Mouse (Mus musculus): Measurements from ENCODE around the gene Kank4. TPM values are rescaled to one million over a fixed set of nuclear protein-coding genes. Genes with fewer than 3 reads are reported as not detected.
"Not testable (repeated sequence)": the region's sequence is repeated elsewhere in the genome, so short reads cannot be mapped to it uniquely, and the experiment has no call there.

The Kank4 gene
- polyA plus RNA-seq (2016; fragmentation: Nextera tagmentation; extraction: Ambion mirVana): 0.72 and 0.86 TPM in 2 replicates

- Histone ChIP-seq H3K36me3 (no peaks in the 10 kb centered on the region), H3K4me1 (peaks cover 18% of the 10 kb centered on the region), H3K4me3 (peak within 1 kb of the TSS; percentile 83), H3K9me3 (replicated peaks) (no peaks in the 10 kb centered on the region), H3K27ac (replicated peaks) (peak within 1 kb of the TSS; percentile 81), H3K27me3 (ENCODE audit: low read depth, poor library complexity, severe bottlenecking) (peaks cover 69% of the 10 kb centered on the region)
- WGBS: under 1% methylated on average over 72 of the region's 72 CpGs
- peak; percentile 65 for DNase-seq (ENCODE audit: low spot score)
Observed at GRCm38 (mm10) chr4:98817184-98817911, at the start of gene Kank4. Gene Kank4 (minus strand): TSS chr4:98817537.

- H3K4me1 ChIP-seq: no peaks in the 10 kb centered on the region
- no peak overlapping the region for H3K4me3 ChIP-seq
- H3K27me3 ChIP-seq (ENCODE audit: low read depth, poor library complexity, severe bottlenecking): no peaks in the 10 kb centered on the region
- WGBS: 87% methylated on average over 14 of the region's 14 CpGs
- peaks cover 8% of the 10 kb centered on the region; the same call in 1 of the 2 replicates for H3K9me3 ChIP-seq (replicated peaks)
- H3K27ac ChIP-seq (replicated peaks): no peak overlapping the region
- no peak for DNase-seq (ENCODE audit: low spot score)
- H3K36me3 ChIP-seq: no peaks in the 10 kb centered on the region
Observed at GRCm38 (mm10) chr4:98865386-98866237, 48.3 kb upstream of the Kank4 start.

GRCm38 (mm10) chr4:98864546-98864945 is 47.2 kb upstream of the Kank4 start:
- no peaks in the 10 kb centered on the region for H3K36me3 ChIP-seq
- H3K9me3 ChIP-seq (replicated peaks): peaks cover 8% of the 10 kb centered on the region; the same call in 1 of the 2 replicates
- WGBS: 86% methylated on average over 3 of the region's 3 CpGs
- no peak overlapping the region for H3K27ac ChIP-seq (replicated peaks)
- DNase-seq (ENCODE audit: low spot score): no peak
- no peaks in the 10 kb centered on the region for H3K27me3 ChIP-seq (ENCODE audit: low read depth, poor library complexity, severe bottlenecking)
- no peak overlapping the region for H3K4me3 ChIP-seq
- no peaks in the 10 kb centered on the region for H3K4me1 ChIP-seq

DNA sequence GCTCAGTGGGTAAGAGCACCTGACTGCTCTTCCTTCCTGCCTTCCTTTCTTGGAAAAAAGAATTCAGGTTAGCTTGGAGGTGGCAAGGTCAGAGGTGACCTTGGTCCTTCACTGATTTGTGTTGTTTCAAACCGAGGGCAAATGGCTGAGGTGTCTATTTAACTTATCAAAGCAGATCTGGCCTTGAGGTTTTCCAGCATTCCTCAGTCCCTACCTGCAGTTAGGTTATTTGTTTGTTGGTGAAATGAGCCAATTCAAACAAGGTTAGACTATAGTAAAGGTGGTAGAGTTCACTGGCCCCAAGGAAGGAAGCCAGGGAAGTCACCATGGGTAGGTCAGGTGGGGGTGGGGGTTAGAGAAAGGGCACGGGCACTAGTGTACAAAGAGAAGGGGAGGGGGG is 46.8 kb upstream of the Kank4 start:
- H3K4me1 ChIP-seq: no peaks in the 10 kb centered on the region

DNA sequence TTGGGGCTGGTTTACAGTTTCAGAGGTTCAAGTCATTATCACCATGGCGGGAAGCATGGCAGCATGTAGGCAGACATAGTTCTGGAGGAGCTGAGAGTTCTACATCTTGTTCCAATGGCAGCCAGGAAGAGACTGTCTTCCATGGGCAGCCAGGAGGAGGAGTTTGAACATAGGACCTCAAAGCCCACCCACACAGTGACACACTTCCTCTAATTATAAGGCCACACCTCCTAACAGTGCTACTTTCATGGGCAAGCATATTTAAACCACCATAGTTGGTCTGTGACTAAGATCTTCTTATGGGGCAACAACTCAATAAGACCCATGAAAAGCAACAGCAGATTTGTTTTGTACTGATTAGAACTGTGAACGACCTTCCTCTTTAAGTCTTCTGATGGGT is 46.1 kb upstream of the Kank4 start:
- Histone ChIP-seq H3K36me3 (no peaks in the 10 kb centered on the region), H3K4me1 (no peaks in the 10 kb centered on the region), H3K27ac (replicated peaks) (no peak overlapping the region), H3K9me3 (replicated peaks) (peaks cover 8% of the 10 kb centered on the region; the same call in 1 of the 2 replicates), H3K4me3 (no peak overlapping the region), H3K27me3 (ENCODE audit: low read depth, poor library complexity, severe bottlenecking) (no peaks in the 10 kb centered on the region)
- WGBS: 94% methylated on average over 2 of the region's 2 CpGs
- no peak for DNase-seq (ENCODE audit: low spot score)

More for the DNA sequence above, 46.8 kb upstream of the Kank4 start:
- Histone ChIP-seq H3K36me3 (no peaks in the 10 kb centered on the region), H3K27ac (replicated peaks) (no peak overlapping the region), H3K4me3 (no peak overlapping the region), H3K9me3 (replicated peaks) (peaks cover 8% of the 10 kb centered on the region; the same call in 1 of the 2 replicates), H3K27me3 (ENCODE audit: low read depth, poor library complexity, severe bottlenecking) (no peaks in the 10 kb centered on the region)
- 71% methylated on average over 1 of the region's 2 CpGs for WGBS
- DNase-seq (ENCODE audit: low spot score): no peak

- Histone ChIP-seq H3K27ac (replicated peaks) (no peak overlapping the region), H3K36me3 (no peaks in the 10 kb centered on the region), H3K27me3 (ENCODE audit: low read depth, poor library complexity, severe bottlenecking) (no peaks in the 10 kb centered on the region), H3K4me1 (no peaks in the 10 kb centered on the region), H3K4me3 (no peak overlapping the region), H3K9me3 (replicated peaks) (no peaks in the 10 kb centered on the region; the same call in 1 of the 2 replicates)
- DNase-seq (ENCODE audit: low spot score): no peak
- WGBS: 82% methylated on average over 4 of the region's 4 CpGs
Observed at GRCm38 (mm10) chr4:98858151-98858855, 41.0 kb upstream of the Kank4 start.

GRCm38 (mm10) chr4:98857037-98857648 is 39.8 kb upstream of the Kank4 start:
- DNase-seq (ENCODE audit: low spot score): no peak
- H3K27ac ChIP-seq (replicated peaks): no peak overlapping the region
- H3K27me3 ChIP-seq (ENCODE audit: low read depth, poor library complexity, severe bottlenecking): no peaks in the 10 kb centered on the region
- H3K4me3 ChIP-seq: no peak overlapping the region
- 90% methylated on average over 11 of the region's 11 CpGs for WGBS
- no peaks in the 10 kb centered on the region; the same call in 1 of the 2 replicates for H3K9me3 ChIP-seq (replicated peaks)
- H3K4me1 ChIP-seq: no peaks in the 10 kb centered on the region
- H3K36me3 ChIP-seq: no peaks in the 10 kb centered on the region

DNA sequence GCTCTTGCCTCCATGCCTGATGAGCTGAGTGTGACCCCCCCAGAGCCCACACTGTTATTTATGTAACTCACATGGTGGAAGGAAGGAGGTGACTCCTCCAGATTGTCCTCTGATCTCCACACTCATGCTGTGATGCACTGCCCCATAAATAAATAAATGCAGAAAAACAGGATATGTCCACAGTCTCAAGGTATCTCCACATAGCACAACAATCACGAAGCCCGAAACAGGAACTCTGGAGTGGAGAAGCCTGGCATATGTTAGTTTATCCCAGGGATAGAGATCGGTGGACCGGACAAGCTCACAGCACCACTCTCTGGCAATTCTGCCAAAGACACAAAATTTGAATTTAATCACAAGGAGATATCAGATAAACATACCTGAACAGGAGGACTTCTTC is 36.6 kb upstream of the Kank4 start:
- H3K27me3 ChIP-seq (ENCODE audit: low read depth, poor library complexity, severe bottlenecking): no peaks in the 10 kb centered on the region
- no peaks in the 10 kb centered on the region for H3K9me3 ChIP-seq (replicated peaks)
- 91% methylated on average over 4 of the region's 4 CpGs for WGBS
- no peak for DNase-seq (ENCODE audit: low spot score)
- no peak overlapping the region for H3K27ac ChIP-seq (replicated peaks)
- H3K4me3 ChIP-seq: no peak overlapping the region
- no peaks in the 10 kb centered on the region for H3K36me3 ChIP-seq
- no peaks in the 10 kb centered on the region for H3K4me1 ChIP-seq

- H3K4me1 ChIP-seq; H3K36me3 ChIP-seq; H3K9me3 ChIP-seq (replicated peaks); H3K27ac ChIP-seq (replicated peaks); H3K27me3 ChIP-seq (ENCODE audit: low read depth, poor library complexity, severe bottlenecking); DNase-seq (ENCODE audit: low spot score); H3K4me3 ChIP-seq: not testable (repeated sequence)
- WGBS: 66% methylated on average over 1 of the region's 1 CpGs
Observed at GRCm38 (mm10) chr4:98850485-98850884, 33.1 kb upstream of the Kank4 start.

DNA sequence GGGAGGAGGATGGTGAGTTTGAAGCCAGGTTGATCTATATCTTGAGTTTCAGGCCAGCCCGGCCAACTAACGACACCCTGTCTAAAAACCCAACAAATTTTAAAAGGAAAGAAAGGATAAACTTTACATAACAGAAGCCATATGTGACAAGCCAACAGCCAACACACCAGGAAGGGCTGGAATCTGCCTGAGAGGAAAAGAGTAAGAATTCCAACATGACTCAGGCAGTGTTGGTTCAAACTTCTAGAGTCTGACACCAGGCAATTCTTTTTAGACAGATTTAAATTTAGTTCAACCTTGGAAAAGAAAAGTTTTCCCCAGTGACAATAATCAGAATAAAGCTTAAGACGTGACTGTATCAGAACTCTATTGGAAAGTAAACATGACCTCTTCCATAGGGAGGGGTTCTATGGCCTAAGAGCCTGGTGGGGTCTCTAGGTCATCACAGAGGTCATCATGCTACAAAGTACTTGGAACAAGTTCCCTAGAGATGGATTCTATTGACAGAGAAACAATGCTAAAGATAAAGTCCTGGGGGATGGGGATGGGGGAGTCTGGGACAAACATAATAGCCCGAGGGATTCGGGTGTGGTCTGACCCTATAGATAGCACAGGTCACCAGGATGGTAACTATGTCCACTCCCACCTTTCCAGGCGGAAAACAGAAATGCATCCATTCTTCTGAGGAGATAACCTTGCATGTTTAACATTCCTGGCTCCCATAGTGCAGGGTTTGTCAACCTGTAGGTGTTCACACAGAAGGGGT is 30.0 kb upstream of the Kank4 start:
- H3K27me3 ChIP-seq (ENCODE audit: low read depth, poor library complexity, severe bottlenecking): peaks cover 34% of the 10 kb centered on the region
- H3K4me1 ChIP-seq: peaks cover 3% of the 10 kb centered on the region; the same call in 1 of the 2 replicates
- H3K9me3 ChIP-seq (replicated peaks): no peaks in the 10 kb centered on the region
- WGBS: 71% methylated on average over 6 of the region's 6 CpGs
- no peak overlapping the region for H3K4me3 ChIP-seq
- no peak overlapping the region for H3K27ac ChIP-seq (replicated peaks)
- no peak for DNase-seq (ENCODE audit: low spot score)
- no peaks in the 10 kb centered on the region for H3K36me3 ChIP-seq

GRCm38 (mm10) chr4:98846396-98846795 is 29.1 kb upstream of the Kank4 start:
- no peak for DNase-seq (ENCODE audit: low spot score)
- Histone ChIP-seq H3K36me3 (no peaks in the 10 kb centered on the region), H3K27ac (replicated peaks) (no peak overlapping the region), H3K27me3 (ENCODE audit: low read depth, poor library complexity, severe bottlenecking) (peaks cover 36% of the 10 kb centered on the region), H3K9me3 (replicated peaks) (no peaks in the 10 kb centered on the region), H3K4me3 (no peak overlapping the region), H3K4me1 (peaks cover 3% of the 10 kb centered on the region; the same call in 1 of the 2 replicates)
- 61% methylated on average over 3 of the region's 3 CpGs for WGBS
